Comparison of ENCODE assay signal across 19 mouse cellular contexts in genomic region chr16:76108464-76108863, GRCm38 (mm10).
"Had no signal": no experiment of that assay in that cellular context is flagged by ENCODE, and none has a peak within 500 bp of the region (broad histone marks: within the 10 kb centered on the region; RNA-seq: fewer than 3 reads in every experiment).

No protein-coding gene starts in this region.

- H3K4me3 ChIP-seq: midbrain, embryonic 10.5 days; midbrain, embryonic 12.5 days; myocyte; neural tube, embryonic 13.5 days; neural tube, embryonic 15.5 days had no signal

- H3K36me3 ChIP-seq: midbrain, embryonic 10.5 days; midbrain, embryonic 12.5 days; neural tube, embryonic 13.5 days; neural tube, embryonic 15.5 days had no signal

- H3K27me3 ChIP-seq: midbrain, embryonic 12.5 days; neural tube, embryonic 13.5 days; neural tube, embryonic 15.5 days had no signal

- H3K4me2 ChIP-seq: midbrain, embryonic 12.5 days; neural tube, embryonic 13.5 days; neural tube, embryonic 15.5 days had no signal

- H3K4me1 ChIP-seq: midbrain, embryonic 10.5 days; midbrain, embryonic 12.5 days; neural tube, embryonic 13.5 days; neural tube, embryonic 15.5 days had no signal

- H3K27ac ChIP-seq: liver, embryonic 14.5 days; midbrain, embryonic 10.5 days; midbrain, embryonic 12.5 days; neural tube, embryonic 13.5 days; neural tube, embryonic 15.5 days had no signal

- H3K9me3 ChIP-seq: midbrain, embryonic 10.5 days; midbrain, embryonic 12.5 days; neural tube, embryonic 13.5 days; neural tube, embryonic 15.5 days had no signal

- ATAC-seq: lung, postnatal 0 days; midbrain, embryonic 16.5 days had no signal

- H3K9ac ChIP-seq: liver, embryonic 14.5 days; midbrain, embryonic 12.5 days; neural tube, embryonic 13.5 days; neural tube, embryonic 15.5 days had no signal

- DNase-seq: lung, adult 2 months; lung, postnatal 4 days; midbrain, embryonic 14.5 days; retina, postnatal 1 day; right cerebral cortex, adult 18-20 months; right cerebral cortex, postnatal 25 days; right cerebral cortex, postnatal 4 days; spleen, adult 18-20 months; thymus, adult 18-20 months; thymus, postnatal 14 days; thymus, postnatal 36 days had no signal
